Mouse (Mus musculus) adrenal gland, adult 2 months (tissue): ENCODE results near the gene Ddr1. TPM values are rescaled to one million over a fixed set of nuclear protein-coding genes. Genes with fewer than 3 reads are reported as not detected.
"Not testable (repeated sequence)": the region's sequence is repeated elsewhere in the genome, so short reads cannot be mapped to it uniquely, and the experiment has no call there.

Source experiments
- DNase-seq: peaks from one replicate; pipeline ENCODE4 v3.0.0; 2021
- long read RNA-seq: library from polyadenylated mRNA; stranded (forward); transcript quantifications from one replicate; pipeline ENCODE4 v2.0.0, GENCODE M21; 2021
- polyA plus RNA-seq: library from polyadenylated mRNA; depleted of rRNA; stranded (reverse); fragments of >200 nt; gene quantifications from 2 replicates; pipeline ENCODE4 v1.2.3, GENCODE M21; 2012; rRNA removed
- total RNA-seq, 2 experiments: library from RNA; stranded (reverse); gene quantifications; 2 replicates each; pipeline ENCODE4 v1.2.3; 2021

The Ddr1 gene
- total RNA-seq (10 to 100 TPM; 30.0 to 58.8 TPM), polyA plus RNA-seq (58.0 and 61.6 TPM in 2 replicates)
- long read RNA-seq, transcript Ddr1-204 (18 exons, 3,769 nt) = major isoform, 12 of 54 reads
- long read RNA-seq, partial matches to known transcripts = 19 of 54 reads
- long read RNA-seq, other reads (novel, unspliced or antisense) = 19 of 54 reads

GRCm38 (mm10) chr17:35704621-35705464 lies at the start of gene Ddr1:
TSS of gene Ddr1 (minus strand) at chr17:35704621.
- DNase-seq = peak; percentile 38

- no peak for DNase-seq
Measured at GRCm38 (mm10) chr17:35753668-35754067, 49.2 kb upstream of the Ddr1 start.

- peak; percentile 44 for DNase-seq
Measured at GRCm38 (mm10) chr17:35752221-35752811, 47.9 kb upstream of the Ddr1 start.

- no peak for DNase-seq
Measured at GRCm38 (mm10) chr17:35749685-35750084, 45.3 kb upstream of the Ddr1 start.

GRCm38 (mm10) chr17:35744361-35744760 lies 39.9 kb upstream of the Ddr1 start:
- DNase-seq = peak; percentile 81

- no peak for DNase-seq
Measured at GRCm38 (mm10) chr17:35742948-35743347, 38.5 kb upstream of the Ddr1 start.

DNA sequence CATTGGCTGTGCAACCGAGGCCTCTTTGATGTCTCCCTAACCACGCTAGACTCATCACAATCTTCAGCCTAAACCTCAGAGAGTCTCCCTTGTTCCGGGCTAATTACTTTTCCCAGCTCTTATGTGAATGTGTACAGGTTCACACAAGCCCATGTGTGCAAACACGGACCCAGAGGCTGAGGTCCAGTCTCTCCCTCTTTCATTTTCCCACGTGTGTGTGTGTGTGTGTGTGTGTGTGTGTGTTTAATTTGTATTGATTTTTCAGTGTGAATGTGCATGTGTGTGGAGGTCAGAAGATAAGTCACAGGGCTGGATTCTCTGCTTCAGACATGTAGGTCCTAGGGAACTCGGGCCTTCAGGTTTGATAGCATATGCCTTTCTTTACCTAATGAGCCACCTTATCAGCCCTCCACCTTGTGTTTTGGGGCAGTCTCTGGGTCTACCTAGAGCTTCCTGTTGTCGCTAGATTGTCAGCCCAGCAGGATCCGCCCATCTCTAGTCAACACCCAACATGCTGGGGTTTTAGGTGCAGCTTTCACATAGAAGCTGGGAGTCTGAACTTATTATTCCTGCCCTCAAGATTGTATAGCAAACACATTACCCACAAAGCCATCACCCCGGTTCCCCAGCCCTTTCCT lies 37.3 kb upstream of the Ddr1 start:
- no peak for DNase-seq

DNA sequence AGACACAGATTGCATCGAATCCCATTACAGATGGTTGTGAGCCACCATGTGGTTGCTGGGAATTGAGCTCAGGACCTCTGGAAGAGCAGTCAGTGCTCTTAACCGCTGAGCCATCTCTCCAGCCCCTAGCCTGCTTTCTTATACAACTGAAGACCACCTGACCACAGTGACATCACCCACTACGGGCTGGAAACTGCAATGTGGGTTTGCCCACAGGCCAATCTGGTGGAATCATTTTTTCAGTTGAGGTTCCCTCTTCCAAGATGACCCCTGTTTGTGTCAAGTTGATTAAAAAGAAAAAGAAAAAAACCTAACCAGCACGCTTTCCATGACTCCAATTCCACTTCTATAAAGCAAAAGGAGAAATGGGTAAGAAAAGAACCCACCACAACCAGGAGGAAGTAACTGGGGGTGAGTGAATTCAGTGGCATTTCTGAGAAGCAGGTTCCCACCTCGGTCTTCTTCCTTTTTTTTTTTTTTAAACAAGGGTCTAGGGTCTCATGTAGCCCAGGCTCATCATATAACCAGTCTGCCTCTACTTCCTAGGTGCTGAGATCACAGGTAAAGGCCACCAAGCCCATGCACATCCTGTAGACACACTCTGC lies 36.0 kb upstream of the Ddr1 start:
- DNase-seq = no peak

DNA sequence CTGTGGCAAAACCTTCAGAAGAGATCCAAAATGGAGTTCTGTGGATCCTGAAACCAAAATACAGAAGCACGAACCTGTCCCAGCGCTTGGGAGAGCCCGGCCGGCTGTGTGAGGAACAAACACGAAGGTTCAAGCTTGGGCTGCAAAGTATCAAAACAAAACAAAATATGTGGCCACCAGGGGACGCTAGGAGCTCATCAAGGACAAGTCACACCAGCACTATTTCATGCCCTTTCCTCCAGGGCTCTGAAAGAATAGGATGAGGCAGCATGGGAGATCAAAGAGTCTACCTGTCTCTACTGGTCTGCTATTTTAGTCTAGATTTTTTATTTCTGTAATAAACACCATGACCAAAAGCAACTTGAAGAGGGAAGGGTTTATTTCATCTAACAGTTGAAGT lies 35.3 kb upstream of the Ddr1 start:
- peak; percentile 89 for DNase-seq

- peak; percentile 84 for DNase-seq
Measured at GRCm38 (mm10) chr17:35737743-35738142, 33.3 kb upstream of the Ddr1 start.

- peak; percentile 80 for DNase-seq
Measured at GRCm38 (mm10) chr17:35736280-35736960, 32.0 kb upstream of the Ddr1 start.

DNA sequence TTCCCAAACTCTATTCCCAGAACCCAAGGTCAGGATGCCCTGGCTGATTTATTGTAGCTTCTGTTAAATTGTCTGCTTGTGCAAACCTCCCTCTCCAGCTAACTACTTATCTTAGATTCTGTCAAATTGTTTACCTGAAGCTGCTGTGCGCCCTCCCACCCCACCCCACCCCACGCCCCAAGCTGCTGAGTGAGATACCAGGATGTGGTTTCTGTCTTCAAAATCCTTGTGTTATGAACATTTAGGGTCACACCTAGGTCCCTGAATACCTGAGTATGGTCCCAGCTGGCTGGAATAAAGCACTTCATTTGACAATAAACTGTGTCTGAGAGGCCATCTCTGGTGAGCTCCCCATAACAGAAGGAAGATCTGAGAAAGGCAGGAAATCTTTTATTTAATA lies 30.1 kb upstream of the Ddr1 start:
- DNase-seq = peak; percentile 45

GRCm38 (mm10) chr17:35733398-35733797 lies 29.0 kb upstream of the Ddr1 start:
- no peak for DNase-seq

- no peak for DNase-seq
Measured at GRCm38 (mm10) chr17:35731431-35732145, 27.2 kb upstream of the Ddr1 start.

DNA sequence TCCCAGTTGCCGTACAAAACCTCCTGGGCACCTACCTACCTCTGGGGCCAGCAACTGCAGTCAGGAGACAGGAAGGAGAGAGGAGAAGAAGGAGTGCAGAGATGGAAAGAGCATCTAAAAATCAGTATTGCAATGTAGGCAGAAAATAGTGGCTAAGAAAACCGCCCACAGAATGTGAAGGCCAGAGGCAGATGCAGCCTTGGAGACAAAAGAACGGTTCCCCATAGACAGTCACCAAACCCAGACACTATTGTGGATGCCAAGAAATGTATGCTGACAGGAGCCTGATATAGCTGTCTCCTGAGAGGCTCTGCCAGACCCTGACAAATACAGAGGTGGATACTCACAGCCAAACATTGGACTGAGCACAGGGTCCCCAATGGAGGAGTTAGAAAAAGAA lies 25.7 kb upstream of the Ddr1 start:
- DNase-seq = not testable (repeated sequence)

GRCm38 (mm10) chr17:35728821-35729220 lies 24.4 kb upstream of the Ddr1 start:
- DNase-seq = no peak

- DNase-seq = no peak
Measured at GRCm38 (mm10) chr17:35727471-35728205, 23.2 kb upstream of the Ddr1 start.

DNA sequence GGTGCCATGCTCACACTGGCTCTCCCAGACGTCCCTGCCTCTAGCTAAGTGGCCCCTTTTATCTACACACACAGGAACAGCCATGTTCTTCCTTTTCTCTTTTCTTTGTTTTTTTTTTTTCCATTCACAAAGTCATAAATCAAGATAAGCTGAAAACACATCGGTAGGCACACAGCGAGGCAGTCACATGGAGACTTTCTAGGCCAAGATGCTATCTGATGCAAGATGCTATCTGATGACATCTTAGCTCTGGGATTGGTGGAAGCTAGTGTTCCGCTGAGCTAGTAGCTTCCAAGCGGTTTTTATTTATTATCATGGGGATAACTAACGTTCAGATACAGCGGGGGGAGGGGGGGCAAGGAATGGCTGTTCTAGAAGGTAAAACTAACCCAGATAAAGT lies 22.6 kb upstream of the Ddr1 start:
- peak; percentile 33 for DNase-seq

DNA sequence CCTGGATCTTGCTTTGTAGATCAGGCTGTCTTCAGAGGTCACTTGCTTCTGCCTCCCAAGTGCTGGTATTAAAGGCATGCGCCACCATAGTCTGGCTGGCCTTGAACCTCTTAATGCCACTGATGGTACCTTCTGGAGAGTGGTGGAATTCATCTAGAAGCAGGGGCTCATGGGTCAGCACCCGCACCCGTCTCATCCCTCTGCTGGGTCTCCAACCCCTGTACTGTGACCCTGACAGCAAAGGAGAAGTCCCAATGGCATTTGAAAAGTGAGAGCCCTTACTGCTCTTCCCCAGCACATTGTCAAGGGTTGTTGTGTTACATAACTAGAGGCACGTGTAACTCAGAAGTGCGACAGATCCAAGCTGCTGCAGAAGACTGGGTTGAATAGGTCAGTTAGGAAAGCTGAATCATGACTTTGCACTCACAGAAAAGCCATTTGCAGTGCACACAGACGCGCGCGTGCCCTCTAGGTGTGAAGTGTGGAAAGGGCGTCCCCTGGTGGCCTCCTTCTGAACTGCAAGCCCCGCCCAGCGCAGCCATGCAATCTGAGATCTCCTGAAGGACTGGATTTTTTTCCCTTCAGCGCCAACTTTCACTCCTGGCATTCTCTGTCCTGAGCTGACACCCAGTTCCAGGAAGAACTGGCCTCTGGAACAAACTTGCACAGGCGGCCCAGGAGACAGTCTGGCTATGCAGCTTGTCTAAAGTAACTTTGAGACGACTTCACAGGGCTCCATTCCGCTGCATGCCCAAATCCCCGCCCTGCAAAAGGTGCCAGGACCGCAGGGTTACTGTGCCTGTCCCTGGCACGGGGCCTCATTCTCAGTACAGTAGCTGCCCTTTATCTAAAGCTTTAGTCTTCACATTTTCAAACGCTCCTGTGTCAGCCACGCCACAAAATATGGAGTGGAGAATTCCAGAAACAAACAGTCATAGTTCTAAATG lies 21.1 kb upstream of the Ddr1 start:
- DNase-seq = peak; percentile 94
